Mouse (Mus musculus): Measurements from ENCODE around the gene Med12l. TPM values are rescaled to one million over a fixed set of nuclear protein-coding genes. Genes with fewer than 3 reads are reported as not detected.

The Med12l gene
- total and polyA plus RNA-seq, 3 experiments = 0.93 to 2.0 (median 1.5) TPM

- Histone ChIP-seq H3K9me3 (replicated peaks; ENCODE audit: low read length) (no peaks in the 10 kb centered on the region), H3K4me3 (replicated peaks in 1 of 3; ENCODE audit: low read depth in 2 of 3, low read length in 2 of 3, poor library complexity in 1 of 3) (no peak overlapping the region), H3K4me2 (ENCODE audit: insufficient read depth, low read depth, poor library complexity, severe bottlenecking) (no peak overlapping the region), H3K27ac (ENCODE audit: insufficient read depth, low read depth) (no peak overlapping the region), H3K9ac (ENCODE audit: insufficient read depth, low read depth) (no peak overlapping the region), H3K4me1 (ENCODE audit: control insufficient read depth in 1 of 2, insufficient read depth in 2 of 2) (no peaks in the 10 kb centered on the region), H3K79me2 (replicated peaks; ENCODE audit: control insufficient read depth, extremely low read depth, insufficient read depth, poor library complexity, severe bottlenecking) (no peaks in the 10 kb centered on the region), H3K36me3 (replicated peaks in 1 of 2; ENCODE audit: control insufficient read depth in 1 of 2, insufficient read depth in 1 of 2, low read length in 1 of 2) (no peaks in the 10 kb centered on the region), H3K27me3 (replicated peaks) (no peaks in the 10 kb centered on the region)
- DNase-seq (ENCODE audit: extremely low read depth) = no peak
- dilution Hi-C loops (cut with MboI; ENCODE audit: extremely low pct_ligation_motif_present, extremely low pct_unique_long_range_greater_than_20kb, low sequenced_read_pairs) = no loop called here
- no peak for TF ChIP-seq MAZ (IDR thresholded peaks at IDR 0.05; ENCODE audit: low read depth, low read length)
- no peak for TF ChIP-seq CHD1 (IDR thresholded peaks at IDR 0.05; ENCODE audit: low read depth, low read length)
- TF ChIP-seq ZMIZ1 (IDR thresholded peaks at IDR 0.05; ENCODE audit: low read depth, low read length) = no peak
- no peak for TF ChIP-seq PAX5 (IDR thresholded peaks at IDR 0.05; ENCODE audit: low read length)
- no peak for TF ChIP-seq RAD21 (IDR thresholded peaks at IDR 0.05; ENCODE audit: low read depth, low read length)
- TF ChIP-seq USF2 (conservative IDR thresholded peaks at IDR 0.05; ENCODE audit: low read depth, low read length) = no peak
- no peak for TF ChIP-seq KAT2A (IDR thresholded peaks at IDR 0.05; ENCODE audit: insufficient replicate concordance, low read length)
- no peak for TF ChIP-seq POLR2A (IDR thresholded peaks at IDR 0.05; ENCODE audit: low read depth, low read length)
- no peak for TF ChIP-seq GABPA (IDR thresholded peaks at IDR 0.05; ENCODE audit: insufficient replicate concordance, low read depth, low read length)
- no peak for TF ChIP-seq MXI1 (IDR thresholded peaks at IDR 0.05; ENCODE audit: low read depth, low read length)
- TF ChIP-seq SMC3 (IDR thresholded peaks at IDR 0.05; ENCODE audit: low read depth, low read length) = no peak
- no peak for TF ChIP-seq MYC (IDR thresholded peaks at IDR 0.05; ENCODE audit: low read depth, low read length)
- no peak for TF ChIP-seq MAFK (IDR thresholded peaks at IDR 0.05; ENCODE audit: insufficient replicate concordance, low read length)
- no peak for TF ChIP-seq CHD2 (IDR thresholded peaks at IDR 0.05; ENCODE audit: low read length)
- TF ChIP-seq JUND (conservative IDR thresholded peaks at IDR 0.05; ENCODE audit: low read depth, low read length) = no peak
- in situ Hi-C loops (cut with MboI; ENCODE audit: low pct_ligation_motif_present, low pct_unique_long_range_greater_than_20kb, low sequenced_read_pairs) = no loop called here
Measured at GRCm38 (mm10) chr3:59360102-59360501, 354.5 kb downstream of the Med12l start.

GRCm38 (mm10) chr3:59361895-59362294 lies 356.3 kb downstream of the Med12l start:
- in situ Hi-C loops (cut with MboI; ENCODE audit: low pct_ligation_motif_present, low pct_unique_long_range_greater_than_20kb, low sequenced_read_pairs) (no loop called here), dilution Hi-C loops (cut with MboI; ENCODE audit: extremely low pct_ligation_motif_present, extremely low pct_unique_long_range_greater_than_20kb, low sequenced_read_pairs) (no loop called here)
- H3K79me2 ChIP-seq (replicated peaks; ENCODE audit: control insufficient read depth, extremely low read depth, insufficient read depth, poor library complexity, severe bottlenecking) = no peaks in the 10 kb centered on the region
- H3K4me3 ChIP-seq (replicated peaks in 1 of 3; ENCODE audit: low read depth in 2 of 3, low read length in 2 of 3, poor library complexity in 1 of 3) = no peak overlapping the region
- H3K4me2 ChIP-seq (ENCODE audit: insufficient read depth, low read depth, poor library complexity, severe bottlenecking) = no peak overlapping the region
- H3K9ac ChIP-seq (ENCODE audit: insufficient read depth, low read depth) = no peak overlapping the region
- no peaks in the 10 kb centered on the region for H3K9me3 ChIP-seq (replicated peaks; ENCODE audit: low read length)
- no peaks in the 10 kb centered on the region for H3K36me3 ChIP-seq (replicated peaks in 1 of 2; ENCODE audit: control insufficient read depth in 1 of 2, insufficient read depth in 1 of 2, low read length in 1 of 2)
- no peaks in the 10 kb centered on the region for H3K27me3 ChIP-seq (replicated peaks)
- no peak for DNase-seq (ENCODE audit: extremely low read depth)
- H3K27ac ChIP-seq (ENCODE audit: insufficient read depth, low read depth) = no peak overlapping the region
- H3K4me1 ChIP-seq (ENCODE audit: control insufficient read depth in 1 of 2, insufficient read depth in 2 of 2) = no peaks in the 10 kb centered on the region
- TF ChIP-seq SMC3 (IDR thresholded peaks at IDR 0.05; ENCODE audit: low read depth, low read length) (no peak), POLR2A (IDR thresholded peaks at IDR 0.05; ENCODE audit: low read depth, low read length) (no peak), CHD1 (IDR thresholded peaks at IDR 0.05; ENCODE audit: low read depth, low read length) (no peak), MAZ (IDR thresholded peaks at IDR 0.05; ENCODE audit: low read depth, low read length) (no peak), UBTF (IDR thresholded peaks at IDR 0.05; ENCODE audit: low read depth, low read length) (no peak), MAFK (IDR thresholded peaks at IDR 0.05; ENCODE audit: insufficient replicate concordance, low read length) (no peak), USF2 (conservative IDR thresholded peaks at IDR 0.05; ENCODE audit: low read depth, low read length) (no peak), E2F4 (IDR thresholded peaks at IDR 0.05; ENCODE audit: insufficient replicate concordance, low read depth, low read length) (no peak), ZC3H11A (IDR thresholded peaks at IDR 0.05; ENCODE audit: low read depth, low read length) (no peak), ETS1 (conservative IDR thresholded peaks at IDR 0.05; ENCODE audit: low read depth, low read length) (no peak), HCFC1 (IDR thresholded peaks at IDR 0.05; ENCODE audit: low read depth, low read length) (no peak), POLR2AphosphoS2 (IDR thresholded peaks at IDR 0.05; ENCODE audit: low read depth, low read length) (no peak), ZNF384 (IDR thresholded peaks at IDR 0.05; ENCODE audit: low read depth, low read length) (no peak), CTCF (conservative IDR thresholded peaks at IDR 0.05 in 1 of 2, IDR thresholded peaks at IDR 0.05 in 1 of 2; ENCODE audit: low read depth in 2 of 2, low read length in 2 of 2) (no peak), MAX (IDR thresholded peaks at IDR 0.05; ENCODE audit: low read length) (no peak)
